Mouse (Mus musculus) olfactory bulb, adult 2 months (tissue): ENCODE measurements around the gene Eif6.

Experiments
- CTCF ChIP-seq: fragments of 200-500 bp; IDR thresholded peaks from 2 replicates; pipeline ENCODE4 v1.5.1; 2012; ENCODE audit warnings: low read depth, mild to moderate bottlenecking, low read length, moderate library complexity; ENCODE audit not compliant: insufficient read depth
- POLR2A ChIP-seq: fragments of 200-500 bp; IDR thresholded peaks from 2 replicates; pipeline ENCODE4 v1.6.1; 2012; ENCODE audit warnings: mild to moderate bottlenecking, low read depth, low read length, moderate library complexity; ENCODE audit not compliant: insufficient read depth

DNA sequence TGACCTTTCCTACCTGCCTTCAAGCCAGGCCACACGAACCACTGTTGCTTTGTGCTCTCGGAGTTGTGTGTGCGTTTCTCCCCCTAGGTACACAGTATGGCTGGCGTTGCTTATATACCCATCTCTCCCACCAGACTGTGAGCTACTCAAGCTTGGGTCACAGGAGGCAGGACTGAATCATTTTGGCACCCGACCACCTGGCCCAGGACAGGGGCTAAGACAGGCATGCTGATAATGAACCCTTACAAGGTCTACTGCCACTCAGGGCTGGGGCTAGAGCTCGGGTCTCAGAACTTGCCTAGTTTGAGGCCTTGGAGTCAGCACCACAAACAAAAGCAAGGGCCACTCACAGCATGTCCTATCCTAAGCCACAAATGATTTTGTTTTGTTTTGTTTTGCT is 34.9 kb upstream of the Eif6 start:
- TF ChIP-seq CTCF (no peak), POLR2A (no peak)
